Mouse (Mus musculus) cerebral cortex, adult 2 months (tissue): ENCODE measurements around the gene Kif1b.

ENCODE experiments used
- WGBS: fragments of 180-500 bp; shearing (Covaris S2); methylation state at CpG from one replicate; pipeline ENCODE4 v1.1.7; 2018; 5-methylcytosine and 5-hydroxymethylcytosine counted together

Gene Kif1b

GRCm38 (mm10) chr4:149270541-149270940 is 37.0 kb downstream of the Kif1b start:
- WGBS: 93% methylated on average over 6 of the region's 6 CpGs

- 68% methylated on average over 4 of the region's 4 CpGs for WGBS
Measured at GRCm38 (mm10) chr4:149269026-149269425, 38.5 kb downstream of the Kif1b start.

- WGBS: 27% methylated on average over 2 of the region's 2 CpGs
Measured at GRCm38 (mm10) chr4:149264895-149265294, 42.6 kb downstream of the Kif1b start.

DNA sequence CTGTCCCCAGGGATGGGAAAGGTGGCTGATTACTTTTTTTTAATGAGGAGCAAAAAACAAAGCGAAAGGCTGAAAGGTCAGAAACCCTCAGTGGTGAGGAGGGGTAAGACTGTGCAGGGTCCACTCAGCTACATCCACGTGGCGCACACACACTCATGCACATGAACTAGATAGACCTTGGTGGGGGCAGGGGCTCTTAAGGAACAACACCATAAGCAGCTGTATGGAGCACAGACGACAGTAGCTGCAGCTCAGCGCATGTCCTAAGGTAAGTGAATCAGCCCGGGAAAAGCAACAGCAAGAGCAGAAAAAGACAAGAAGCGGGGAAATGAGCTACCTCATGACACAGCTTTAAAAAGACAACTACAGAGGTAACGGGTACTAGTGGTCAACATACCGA is 44.3 kb downstream of the Kif1b start:
- WGBS: 77% methylated on average over 9 of the region's 9 CpGs

GRCm38 (mm10) chr4:149261466-149261865 is 46.0 kb downstream of the Kif1b start:
- WGBS: 58% methylated on average over 3 of the region's 3 CpGs

GRCm38 (mm10) chr4:149260911-149261310 is 46.6 kb downstream of the Kif1b start:
- 85% methylated on average over 3 of the region's 3 CpGs for WGBS

GRCm38 (mm10) chr4:149259391-149260094 is 48.0 kb downstream of the Kif1b start:
- WGBS: 86% methylated on average over 9 of the region's 9 CpGs

GRCm38 (mm10) chr4:149258926-149259325 is 48.6 kb downstream of the Kif1b start:
- WGBS: 78% methylated on average over 3 of the region's 3 CpGs

DNA sequence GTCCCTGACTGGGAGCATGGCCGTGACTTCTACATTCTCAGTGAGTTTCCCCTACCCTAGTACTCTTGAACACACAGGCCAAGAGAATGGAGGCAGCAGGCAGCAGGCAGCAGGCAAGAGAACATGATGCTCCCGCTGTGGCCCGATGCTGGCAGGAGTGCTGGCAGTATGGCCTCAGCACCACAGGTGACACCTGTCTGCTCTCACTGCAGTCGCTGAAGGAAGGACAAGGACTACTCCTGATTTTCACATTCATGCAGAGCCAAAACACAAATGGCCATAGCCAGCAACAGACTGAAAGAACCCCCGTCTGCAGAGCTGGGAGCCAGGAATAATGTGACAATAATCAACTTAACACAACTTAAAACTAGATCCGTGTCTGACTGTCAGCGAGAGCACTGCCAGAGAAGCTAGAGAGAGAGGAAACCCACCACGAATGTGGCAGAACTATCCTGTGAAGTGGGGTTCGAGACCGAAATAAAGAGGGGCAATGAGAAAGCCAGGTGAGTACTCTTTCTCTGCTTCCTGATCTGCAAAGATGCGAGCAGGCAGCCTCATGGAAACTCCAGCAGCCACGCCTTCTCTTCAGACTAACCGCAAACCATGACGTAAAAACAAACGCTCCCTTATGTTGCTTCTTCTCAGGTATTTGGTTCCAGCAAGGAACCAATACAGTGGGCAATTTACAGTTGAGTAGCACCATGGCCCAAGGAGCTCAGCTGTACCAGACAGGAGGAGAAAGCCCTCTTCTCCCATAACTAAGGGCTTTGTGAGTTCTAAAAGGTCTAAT is 50.8 kb downstream of the Kif1b start:
- 51% methylated on average over 15 of the region's 15 CpGs for WGBS

DNA sequence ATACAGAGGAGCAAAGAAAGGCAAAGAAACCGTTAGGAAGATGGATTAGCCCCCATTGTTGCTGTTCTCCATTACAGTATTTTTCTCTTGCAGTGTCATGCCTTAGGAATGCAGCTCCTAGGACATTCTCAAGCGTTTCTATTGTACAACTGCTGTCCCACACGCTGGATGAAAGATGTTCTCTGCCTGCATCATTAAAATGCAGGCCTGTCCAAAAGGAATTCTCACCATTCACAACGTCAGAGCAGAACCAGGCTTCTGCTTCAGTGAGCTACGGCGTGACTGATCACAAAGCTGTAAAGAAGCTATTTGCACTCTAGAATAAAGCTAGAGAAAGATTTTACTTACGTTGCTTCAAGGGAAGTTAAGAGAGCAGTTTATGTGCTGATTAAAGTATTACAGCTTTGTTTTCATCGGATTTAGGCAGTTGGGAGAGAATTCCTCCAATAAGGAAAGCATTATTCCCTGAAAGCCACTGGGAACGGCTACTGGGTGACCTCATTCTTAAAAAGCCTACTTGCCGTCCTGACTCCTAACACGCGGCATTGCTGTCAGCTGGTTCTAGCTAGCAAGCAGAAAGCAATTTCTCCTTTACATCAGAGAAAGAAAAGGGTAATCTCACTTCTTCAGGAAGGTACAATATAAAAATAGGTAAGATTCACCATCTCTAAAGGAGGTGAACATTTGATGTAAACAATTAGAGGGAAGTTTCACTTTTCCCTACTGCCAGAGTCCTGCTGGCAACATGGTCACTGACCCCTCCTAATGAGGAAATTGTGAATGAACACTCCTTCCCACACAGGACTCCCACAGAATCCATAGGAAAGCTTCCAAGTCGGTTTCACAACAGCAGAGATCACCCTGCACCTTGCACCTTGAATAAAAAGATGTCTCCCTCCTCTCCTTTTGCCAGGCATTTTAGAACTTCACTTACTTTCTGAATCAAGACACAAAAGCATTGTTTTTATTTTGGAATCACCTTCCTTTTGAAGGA is 51.9 kb downstream of the Kif1b start:
- WGBS: 21% methylated on average over 13 of the region's 13 CpGs

- 56% methylated on average over 4 of the region's 4 CpGs for WGBS
Measured at GRCm38 (mm10) chr4:149254827-149255226, 52.7 kb downstream of the Kif1b start.

GRCm38 (mm10) chr4:149249311-149249710 is 58.2 kb downstream of the Kif1b start:
- WGBS: 75% methylated on average over 1 of the region's 1 CpGs

DNA sequence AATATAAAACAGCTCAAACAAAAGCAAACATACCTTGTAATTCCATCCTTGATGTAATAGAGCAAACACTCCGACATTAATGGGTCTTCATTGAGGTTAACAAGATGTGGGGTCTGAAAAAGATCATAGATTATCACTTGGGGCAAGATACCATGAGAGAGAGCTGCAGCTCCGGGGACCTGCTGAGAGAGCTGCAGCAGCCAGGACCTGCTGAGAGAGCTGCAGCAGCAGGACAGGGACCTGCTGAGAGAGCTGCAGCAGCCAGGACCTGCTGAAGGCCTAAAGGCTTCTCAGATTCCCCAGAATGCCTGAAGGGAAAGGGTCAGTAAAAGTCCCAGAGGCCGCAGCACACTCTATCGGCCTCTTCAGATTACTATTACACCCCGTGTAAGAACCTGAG is 59.7 kb downstream of the Kif1b start:
- 47% methylated on average over 5 of the region's 5 CpGs for WGBS

DNA sequence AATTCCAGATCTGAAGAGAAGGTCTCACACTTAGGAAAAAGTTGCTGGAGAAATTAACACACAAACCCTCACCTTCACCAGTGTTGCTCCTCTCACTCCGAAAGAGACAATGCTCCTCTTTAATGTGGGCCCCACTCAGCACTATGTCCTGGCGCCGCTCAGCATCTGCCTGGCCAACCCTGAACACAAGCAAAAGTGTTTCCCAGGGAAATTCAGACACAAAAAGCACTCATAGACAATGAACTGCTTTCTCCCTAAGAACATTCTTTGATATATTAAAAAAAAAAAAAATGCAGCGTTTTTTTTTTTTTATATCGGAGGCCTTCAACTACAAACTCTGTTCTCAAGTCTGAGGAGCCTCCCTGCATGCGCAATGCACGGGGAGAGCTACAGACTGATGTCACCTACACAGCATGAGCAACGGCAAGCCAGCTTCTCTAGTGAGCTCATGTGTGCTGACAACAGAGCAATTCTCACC is 60.3 kb downstream of the Kif1b start:
- WGBS: 34% methylated on average over 8 of the region's 8 CpGs

GRCm38 (mm10) chr4:149246578-149247155 is 60.8 kb downstream of the Kif1b start:
- WGBS: 29% methylated on average over 7 of the region's 7 CpGs

- WGBS: 90% methylated on average over 15 of the region's 15 CpGs
Measured at GRCm38 (mm10) chr4:149237011-149237410, 70.5 kb downstream of the Kif1b start.

GRCm38 (mm10) chr4:149233938-149234337 is 73.6 kb downstream of the Kif1b start:
- 57% methylated on average over 9 of the region's 9 CpGs for WGBS

- 80% methylated on average over 3 of the region's 3 CpGs for WGBS
Measured at GRCm38 (mm10) chr4:149228682-149229081, 78.8 kb downstream of the Kif1b start.

DNA sequence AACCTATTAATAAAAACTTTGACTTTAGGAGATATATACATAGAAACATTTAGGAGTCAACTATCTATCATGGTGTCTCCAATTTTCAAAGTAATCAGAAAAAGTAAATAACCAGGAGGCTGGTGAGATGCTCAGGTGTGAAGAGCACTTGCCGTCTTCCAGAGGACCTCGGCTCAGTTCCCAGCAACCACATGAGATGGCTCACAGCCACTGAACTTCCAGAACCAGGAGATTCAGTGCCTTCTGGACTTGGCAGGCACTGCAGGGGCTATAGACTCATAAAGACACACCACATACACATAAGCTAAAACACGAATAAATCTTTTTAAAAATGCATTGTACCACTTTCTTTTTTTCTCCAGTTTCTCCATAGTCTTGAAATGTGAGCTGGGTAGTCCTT is 79.2 kb downstream of the Kif1b start:
- 78% methylated on average over 3 of the region's 3 CpGs for WGBS

DNA sequence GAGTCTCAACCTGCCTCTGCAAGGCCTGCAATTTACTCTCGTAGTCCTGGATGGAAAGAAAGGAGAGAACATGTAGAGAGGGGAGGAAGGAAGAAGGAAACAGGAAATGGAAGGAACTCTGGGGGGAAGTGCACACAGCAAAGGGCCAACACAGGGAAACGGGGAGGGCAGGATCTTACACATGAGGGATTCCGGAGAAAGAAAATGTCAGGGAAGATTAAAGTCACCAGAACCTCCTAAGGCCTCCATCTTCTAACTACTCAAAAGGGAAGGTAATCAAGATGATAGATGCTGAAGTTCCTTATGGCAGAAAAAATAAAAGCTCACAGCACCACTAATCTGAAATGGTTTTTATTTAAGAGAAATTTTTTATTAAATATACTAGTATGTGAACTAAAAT is 81.2 kb downstream of the Kif1b start:
- WGBS: 79% methylated on average over 3 of the region's 3 CpGs

- WGBS: 93% methylated on average over 3 of the region's 3 CpGs
Measured at GRCm38 (mm10) chr4:149223453-149223852, 84.0 kb downstream of the Kif1b start.
